Mouse (Mus musculus): ENCODE results near the gene Pold2.

DNA sequence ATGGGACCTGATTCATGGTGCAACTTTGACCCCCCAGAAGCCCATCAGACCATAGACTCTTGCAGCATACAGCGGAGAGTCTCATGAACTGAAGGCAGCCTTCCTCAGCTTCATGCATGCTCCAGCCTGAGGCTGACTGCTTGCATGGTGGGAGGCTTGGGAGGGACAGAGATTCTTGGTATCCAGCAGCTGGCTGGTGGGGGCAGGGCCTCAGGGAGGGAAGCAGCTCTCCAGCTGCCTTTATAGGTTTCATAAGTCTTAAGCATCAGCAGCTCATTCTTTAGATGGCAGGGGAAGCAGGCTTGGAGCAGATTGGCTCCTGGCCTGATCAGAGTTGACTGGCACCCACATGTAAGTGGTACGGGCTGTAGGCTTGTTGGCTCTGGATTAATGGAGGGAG lies 10.9 kb downstream of the Pold2 start:
- no peak for TF ChIP-seq CTCF (IDR thresholded peaks at IDR 0.05; ENCODE audit: extremely low read depth, insufficient read length, insufficient replicate concordance, low read depth, low read length)
- TF ChIP-seq POLR2A (IDR thresholded peaks at IDR 0.05; ENCODE audit: low read depth, low read length) = no peak

Measured in small intestine, adult 2 months (tissue).